Comparison of ENCODE assay signal across 18 mouse cellular contexts in genomic region chr9:119064296-119064695, GRCm38 (mm10). TPM values are rescaled to one million over a fixed set of nuclear protein-coding genes. Genes with fewer than 3 reads are reported as not detected.
DNase-seq lines count a peak whose midpoint lies in the region; ATAC-seq and TF ChIP-seq lines count a peak whose summit lies in the region.
"Had no signal": no experiment of that assay in that cellular context is flagged by ENCODE, and none has a peak within 500 bp of the region (broad histone marks: within the 10 kb centered on the region; RNA-seq: fewer than 3 reads in every experiment).

No protein-coding gene starts in this region.

- peaks cover 15% of the 10 kb centered on the region for H3K4me1 ChIP-seq in liver, embryonic 12.5 days
- peaks cover 7% of the 10 kb centered on the region for H3K4me1 ChIP-seq in liver, postnatal 0 days (ENCODE audit: insufficient read depth)
- peaks cover 58% of the 10 kb centered on the region for H3K4me1 ChIP-seq in E14TG2a.4 (replicated peaks; ENCODE audit: low read depth, low read length)
- peaks cover 44% of the 10 kb centered on the region for H3K4me1 ChIP-seq in embryonic facial prominence, embryonic 10.5 days
- H3K4me1 ChIP-seq: forebrain, embryonic 13.5 days; midbrain, embryonic 15.5 days had no signal

- intact Hi-C loops in left cerebral cortex, postnatal 14 days (cut with DNase I), result no loop called here

- no peak overlapping the region for H3K4me3 ChIP-seq in liver, embryonic 12.5 days
- H3K4me3 ChIP-seq in liver, postnatal 0 days (ENCODE audit: low read depth, low read length), result no peak overlapping the region
- H3K4me3 ChIP-seq in E14TG2a.4 (replicated peaks; ENCODE audit: low read length), result peak overlapping the region; percentile 39
- H3K4me3 ChIP-seq in embryonic facial prominence, embryonic 10.5 days, result no peak overlapping the region
- H3K4me3 ChIP-seq: forebrain, embryonic 13.5 days; heart, embryonic 15.5 days; limb, embryonic 15.5 days; midbrain, embryonic 15.5 days had no signal

- no peak for DNase-seq in liver, postnatal 0 days
- DNase-seq in 416B (ENCODE audit: low read depth), result peak; percentile 59
- no peak for DNase-seq in embryonic facial prominence, embryonic 10.5 days (ENCODE audit: low spot score)
- DNase-seq in left cerebral cortex, postnatal 14 days (ENCODE audit: low spot score in 2 of 2), result no peak
- DNase-seq in spleen, adult 12 weeks (ENCODE audit: low spot score), result no peak
- DNase-seq: adrenal gland, adult 8-10 months; cerebellum, adult 9-10 months; heart, adult 11 months; lung, postnatal 36 days; right cerebral cortex, postnatal 14 days had no signal

- H3K27me3 ChIP-seq in liver, embryonic 12.5 days (replicated peaks), result no peaks in the 10 kb centered on the region; the same call in 1 of the 2 replicates
- H3K27me3 ChIP-seq in liver, postnatal 0 days (ENCODE audit: insufficient read depth, low read length), result no peaks in the 10 kb centered on the region
- H3K27me3 ChIP-seq in E14TG2a.4 (ENCODE audit: insufficient read depth, low read length), result peaks cover 32% of the 10 kb centered on the region
- H3K27me3 ChIP-seq in embryonic facial prominence, embryonic 10.5 days (replicated peaks; ENCODE audit: low read depth, poor library complexity, severe bottlenecking), result peaks cover 15% of the 10 kb centered on the region; the same call in 1 of the 2 replicates
- H3K27me3 ChIP-seq: forebrain, embryonic 13.5 days; heart, embryonic 15.5 days; limb, embryonic 15.5 days had no signal

- H3K4me2 ChIP-seq in liver, embryonic 12.5 days, result peak overlapping the region; percentile 46; the same call in 1 of the 2 replicates
- no peak overlapping the region; the same call in 1 of the 2 replicates for H3K4me2 ChIP-seq in liver, postnatal 0 days (ENCODE audit: low read depth, low read length)
- H3K4me2 ChIP-seq: forebrain, embryonic 13.5 days; heart, embryonic 15.5 days; limb, embryonic 15.5 days; midbrain, embryonic 15.5 days had no signal

- no peaks in the 10 kb centered on the region for H3K36me3 ChIP-seq in liver, embryonic 12.5 days
- H3K36me3 ChIP-seq in liver, postnatal 0 days (replicated peaks; ENCODE audit: insufficient read depth, low read length), result no peaks in the 10 kb centered on the region
- H3K36me3 ChIP-seq in E14TG2a.4 (ENCODE audit: insufficient read depth, low read length), result peaks cover 6% of the 10 kb centered on the region; the same call in 1 of the 2 replicates
- H3K36me3 ChIP-seq in embryonic facial prominence, embryonic 10.5 days (replicated peaks), result no peaks in the 10 kb centered on the region
- H3K36me3 ChIP-seq: heart, embryonic 15.5 days; limb, embryonic 15.5 days; midbrain, embryonic 15.5 days had no signal

- TF ChIP-seq EP300 in liver, postnatal 0 days (IDR thresholded peaks at IDR 0.05; ENCODE audit: low read depth), result no peak

- no peak overlapping the region for H3K27ac ChIP-seq in liver, embryonic 12.5 days
- H3K27ac ChIP-seq in liver, postnatal 0 days (ENCODE audit: low read depth), result no peak overlapping the region
- H3K27ac ChIP-seq in embryonic facial prominence, embryonic 10.5 days (replicated peaks), result peak overlapping the region; percentile 40
- H3K27ac ChIP-seq: forebrain, embryonic 13.5 days; heart, embryonic 15.5 days; kidney, postnatal 0 days; limb, embryonic 15.5 days; midbrain, embryonic 15.5 days had no signal

- no peaks in the 10 kb centered on the region for H3K9me3 ChIP-seq in liver, embryonic 12.5 days (replicated peaks)
- H3K9me3 ChIP-seq in liver, postnatal 0 days (ENCODE audit: low read length), result no peaks in the 10 kb centered on the region
- H3K9me3 ChIP-seq in E14TG2a.4 (ENCODE audit: low read length), result no peaks in the 10 kb centered on the region
- no peaks in the 10 kb centered on the region for H3K9me3 ChIP-seq in embryonic facial prominence, embryonic 10.5 days
- H3K9me3 ChIP-seq: forebrain, embryonic 13.5 days; heart, embryonic 15.5 days; limb, embryonic 15.5 days; midbrain, embryonic 15.5 days had no signal

- TF ChIP-seq CTCF in liver, postnatal 0 days (IDR thresholded peaks at IDR 0.05; ENCODE audit: low read depth), result no peak
- TF ChIP-seq CTCF in E14TG2a.4 (conservative IDR thresholded peaks at IDR 0.05; ENCODE audit: low read length), result no peak

- H3K9ac ChIP-seq in liver, embryonic 12.5 days, result no peak overlapping the region
- H3K9ac ChIP-seq in liver, postnatal 0 days (replicated peaks), result no peak overlapping the region; the same call in 1 of the 2 replicates
- H3K9ac ChIP-seq: forebrain, embryonic 13.5 days; heart, embryonic 15.5 days; limb, embryonic 15.5 days; midbrain, embryonic 15.5 days had no signal

- WGBS in liver, embryonic 12.5 days (ENCODE audit: insufficient replicate concordance), result 44% methylated on average over 4 of the region's 4 CpGs
- WGBS in liver, postnatal 0 days (ENCODE audit: insufficient replicate concordance), result 35% methylated on average over 4 of the region's 4 CpGs
- 69% methylated on average over 4 of the region's 4 CpGs for WGBS in embryonic facial prominence, embryonic 10.5 days

- no peak for ATAC-seq in liver, embryonic 12.5 days
- ATAC-seq in liver, postnatal 0 days, result no peak
- ATAC-seq: forebrain, embryonic 13.5 days; hindbrain, embryonic 16.5 days; midbrain, embryonic 15.5 days had no signal

RNA-seq across cellular contexts. Expression of gene Vill, which starts 11.7 kb away (rescaled TPM):
- polyA plus RNA-seq in liver, embryonic 12.5 days (2016; fragmentation: Nextera tagmentation; extraction: Ambion mirVana), result 12.1 and 12.7 TPM in 2 replicates
- 8.3 and 9.3 TPM in 2 replicates for polyA plus RNA-seq in liver, postnatal 0 days (2015; fragmentation: Nextera tagmentation; extraction: Ambion mirVana)
- polyA plus RNA-seq in embryonic facial prominence, embryonic 10.5 days (2016; fragmentation: Nextera tagmentation; extraction: Ambion mirVana), result 19.3 and 20.5 TPM in 2 replicates
- 1 to 10 TPM; 3.2 to 4.5 TPM for total RNA-seq in left cerebral cortex, postnatal 14 days (2021)

RNA-seq across cellular contexts. Expression of gene Plcd1, which starts 29.0 kb away (rescaled TPM):
- polyA plus RNA-seq in liver, embryonic 12.5 days (2016; fragmentation: Nextera tagmentation; extraction: Ambion mirVana), result 2.8 and 3.1 TPM in 2 replicates
- polyA plus RNA-seq in liver, postnatal 0 days (2015; fragmentation: Nextera tagmentation; extraction: Ambion mirVana), result 0.85 and 1.1 TPM in 2 replicates
- 20.7 and 21.2 TPM in 2 replicates for polyA plus RNA-seq in embryonic facial prominence, embryonic 10.5 days (2016; fragmentation: Nextera tagmentation; extraction: Ambion mirVana)
- 10 to 100 TPM; 11.5 to 12.1 TPM for total RNA-seq in left cerebral cortex, postnatal 14 days (2021)

RNA-seq across cellular contexts. Expression of gene Dlec1, which starts 38.0 kb away (rescaled TPM):
- polyA plus RNA-seq in liver, embryonic 12.5 days (2016; fragmentation: Nextera tagmentation; extraction: Ambion mirVana), result 0.12 TPM in 2 replicates
- polyA plus RNA-seq in liver, postnatal 0 days (2015; fragmentation: Nextera tagmentation; extraction: Ambion mirVana), result 0.05 TPM in 2 replicates
- polyA plus RNA-seq in embryonic facial prominence, embryonic 10.5 days (2016; fragmentation: Nextera tagmentation; extraction: Ambion mirVana), result 1.0 and 1.5 TPM in 2 replicates
- 1 to 10 TPM; 1.8 to 3.1 TPM for total RNA-seq in left cerebral cortex, postnatal 14 days (2021)
